Mouse (Mus musculus) gastrocnemius, adult 18-20 months (tissue): ENCODE measurements at regions not wholly inside any gene's neighbourhood (a gene's known extent, or its start where the extent isn't known, plus 50 kb on each side); places are given as distances from the start of the nearest gene placed in this dataset.
"Not testable (repeated sequence)": the region's sequence is repeated elsewhere in the genome, so short reads cannot be mapped to it uniquely, and the experiment has no call there.

Experiments
- DNase-seq: peaks from one replicate; pipeline ENCODE4 v3.0.0; 2021; ENCODE audit warnings: low spot score

DNA sequence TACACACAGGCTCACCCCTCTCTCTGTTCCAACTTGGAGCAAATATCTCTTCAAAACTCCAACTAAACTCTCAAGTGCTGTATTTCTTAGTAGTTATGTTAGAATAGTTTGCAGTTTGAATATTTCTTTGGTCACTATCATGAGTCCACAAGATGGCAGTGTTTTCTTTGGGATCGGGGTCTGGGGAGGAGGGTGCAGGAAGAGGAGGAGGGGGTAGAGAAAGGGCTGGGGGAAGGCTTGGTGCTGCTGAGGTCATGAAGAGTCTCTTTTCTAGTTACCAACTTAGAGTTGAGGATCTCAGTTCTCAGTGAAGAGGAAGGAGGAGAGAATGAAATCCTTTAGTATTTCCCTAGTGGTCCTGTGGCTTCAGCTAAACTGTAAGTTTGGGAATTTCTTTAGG lies 188.1 kb upstream of the Olfr1507 start:
- DNase-seq: not testable (repeated sequence)

DNA sequence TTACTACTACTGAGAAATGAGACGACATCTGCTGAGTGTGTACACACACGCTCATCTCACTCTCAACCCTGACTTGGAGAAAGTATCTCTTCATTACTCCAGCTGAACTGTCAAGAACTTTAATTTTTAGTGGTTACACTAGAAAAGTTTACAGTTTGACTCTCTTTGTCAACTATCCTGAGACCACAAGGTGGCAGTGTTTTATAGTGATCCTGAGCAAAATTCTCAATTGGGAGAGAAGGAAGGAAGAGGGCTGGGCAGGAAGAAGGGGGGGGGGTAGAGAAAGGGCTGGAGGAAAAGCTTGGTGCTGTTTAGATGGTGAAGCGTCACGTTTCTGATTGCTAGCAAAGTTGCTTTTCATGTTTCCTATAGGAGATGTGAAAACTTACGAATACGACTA lies 158.8 kb upstream of the Olfr1507 start:
- DNase-seq: no peak

GRCm38 (mm10) chr14:52638179-52638578 lies 142.6 kb upstream of the Olfr1507 start:
- no peak for DNase-seq

- DNase-seq: no peak
Measured at GRCm38 (mm10) chr14:52622184-52622583, 126.6 kb upstream of the Olfr1507 start.

GRCm38 (mm10) chr14:52580319-52580718 lies 84.8 kb upstream of the Olfr1507 start:
- DNase-seq: no peak

- DNase-seq: no peak
Measured at GRCm38 (mm10) chr14:52566920-52567319, 71.4 kb upstream of the Olfr1507 start.

- DNase-seq: no peak
Measured at GRCm38 (mm10) chr14:52565606-52566005, 70.1 kb upstream of the Olfr1507 start.

DNA sequence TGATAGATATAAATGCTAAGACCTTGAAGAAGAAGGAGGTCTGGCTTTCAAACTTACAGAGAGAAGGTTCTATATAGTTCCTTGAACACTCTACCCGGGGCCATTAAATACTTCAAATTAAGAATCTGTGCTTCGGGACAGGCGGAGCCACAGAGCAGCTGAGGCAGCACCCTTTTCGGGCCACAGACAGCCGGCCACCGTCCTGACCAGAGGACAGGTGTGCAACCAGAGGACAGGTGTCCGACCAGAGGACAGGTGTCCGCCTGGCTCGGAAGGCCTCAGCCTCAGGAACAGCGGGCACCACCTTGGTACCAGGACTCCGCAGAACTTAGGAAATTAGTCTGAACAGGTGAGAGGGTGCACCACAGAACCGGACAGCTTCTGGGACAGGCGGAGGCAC lies 60.8 kb upstream of the Olfr1507 start:
- not testable (repeated sequence) for DNase-seq

DNA sequence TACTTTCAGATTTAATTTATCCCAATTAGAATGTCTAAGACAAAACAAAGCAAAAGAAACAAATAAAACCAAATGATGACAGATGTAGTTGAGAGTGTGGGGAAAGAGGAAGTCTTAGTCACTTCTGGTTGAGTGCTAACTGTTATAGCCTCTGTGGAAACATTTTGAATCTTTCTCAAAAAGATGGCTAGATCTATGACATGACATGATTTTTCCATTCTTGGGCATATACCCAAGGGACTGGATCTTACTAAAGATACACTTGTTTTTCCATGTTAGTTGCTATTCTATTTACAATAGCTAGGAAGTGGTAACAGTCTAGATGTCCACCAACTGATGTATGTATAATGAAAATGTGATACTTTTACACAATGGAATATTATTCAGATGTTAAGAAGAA lies 57.9 kb upstream of the Olfr1507 start:
- no peak for DNase-seq

- no peak for DNase-seq
Measured at GRCm38 (mm10) chr14:52547933-52548332, 52.4 kb upstream of the Olfr1507 start.
